Mouse (Mus musculus) kidney, adult 10 weeks (tissue): ENCODE results near the gene Zc3hc1. TPM values are rescaled to one million over a fixed set of nuclear protein-coding genes. Genes with fewer than 3 reads are reported as not detected.

ENCODE experiments used
- polyA plus RNA-seq: library from polyadenylated mRNA; stranded (reverse); fragments of 350-450 nt; fragmentation: Illumina TruSeq; extraction: RNeasy Lipid Tissue Mini Kit (QIAGEN cat#74804); gene quantifications from one replicate; pipeline ENCODE4 v1.2.3, GENCODE M21; 2014; ENCODE audit warnings: low read depth, low replicate concordance

Gene Zc3hc1
- 1.7 TPM for polyA plus RNA-seq

DNA sequence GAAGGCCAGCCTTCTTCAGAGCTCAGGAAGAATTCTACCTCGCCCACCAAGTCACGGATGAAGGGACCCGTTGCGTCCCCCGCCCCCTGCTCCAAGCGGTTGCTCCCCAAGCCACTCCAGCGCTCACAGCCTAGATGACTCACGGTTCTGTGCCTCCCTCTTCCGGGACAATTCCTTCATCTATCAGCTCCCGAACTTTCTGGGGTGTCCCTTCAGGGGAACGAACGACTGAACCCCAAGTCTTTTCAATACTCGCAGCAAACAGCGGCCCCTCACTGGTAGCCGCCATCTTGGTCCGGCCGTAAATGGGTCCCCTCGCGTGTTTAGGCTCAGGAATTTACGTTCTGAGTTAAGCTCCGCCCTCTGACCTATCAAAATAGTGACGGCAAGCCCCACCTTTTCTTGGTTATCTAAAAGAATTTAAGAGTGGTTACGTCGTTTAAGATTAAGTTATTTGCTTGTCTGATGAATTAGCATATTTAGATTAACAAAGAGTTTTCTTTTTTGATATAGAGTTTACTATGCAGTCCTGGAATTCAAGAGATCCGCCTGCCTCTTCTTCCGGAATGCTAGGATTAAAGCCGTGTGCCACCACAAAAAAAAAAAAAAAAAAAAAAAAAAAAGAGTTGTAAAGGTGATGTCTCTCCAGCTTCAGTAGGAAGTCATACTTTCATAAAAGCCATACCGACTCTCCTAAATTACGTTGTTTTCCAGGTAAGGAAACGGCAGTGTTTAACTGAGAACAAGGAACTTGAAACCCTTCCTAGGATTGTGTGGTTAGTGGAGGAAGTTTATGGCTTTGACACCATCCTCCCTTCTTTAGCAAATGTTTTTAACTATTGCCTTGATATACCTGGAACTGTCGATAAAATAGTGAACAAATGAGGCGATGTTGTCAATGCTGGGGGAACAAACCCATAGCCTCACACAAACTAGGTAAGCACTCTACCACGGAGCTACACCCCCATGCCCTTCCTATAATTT, at the start of gene Zc3hc1:
Zc3hc1 (minus strand) TSS at position 315 of the 984 bp plus-strand sequence.

DNA sequence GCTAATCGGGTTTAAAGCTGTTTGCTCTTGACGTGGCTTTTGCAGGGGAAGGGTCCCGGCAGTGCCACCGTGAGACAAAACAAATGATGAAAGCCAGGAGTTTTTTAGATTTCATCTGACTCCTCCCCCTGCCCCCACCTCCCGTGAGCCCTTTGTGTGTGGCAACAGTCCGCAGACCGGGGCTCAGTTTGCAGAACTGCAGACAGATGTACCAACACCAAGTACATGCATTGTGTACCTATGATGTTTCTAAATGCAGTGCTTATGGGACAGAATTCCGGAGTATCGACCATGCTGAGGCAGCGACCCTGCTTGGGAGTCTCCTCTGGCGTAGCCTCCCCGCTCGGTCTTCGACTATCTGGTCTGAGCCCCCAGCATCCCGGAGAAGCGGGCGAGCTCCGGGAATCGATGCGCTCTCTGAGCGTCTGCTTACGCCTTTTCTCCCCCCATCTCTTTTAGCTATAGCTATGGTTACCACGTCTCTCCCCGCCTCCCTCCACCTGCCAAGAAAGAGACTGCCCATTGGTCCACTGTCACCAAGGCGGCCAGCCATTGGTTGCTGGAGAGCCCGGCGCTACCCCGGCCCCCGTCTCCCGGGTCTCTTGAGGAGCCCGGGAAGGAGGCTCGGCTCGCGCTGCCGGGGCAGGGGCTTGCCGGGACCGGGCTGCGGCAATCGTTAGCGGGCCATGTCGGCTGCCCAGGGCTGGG, 10.6 kb upstream of the Zc3hc1 start, which contains the start of gene Klhdc10:
Klhdc10 (plus strand) TSS at position 561 of the 708 bp plus-strand sequence.

Other genes with a start within 250 kb of the Zc3hc1 start
- gene Ube2h, start 86.5 kb downstream of the Zc3hc1 start, polyA plus RNA-seq, result 41.8 TPM
- 55.3 TPM for gene Klhdc10, start 10.8 kb upstream of the Zc3hc1 start, polyA plus RNA-seq
- gene Tmem209, start 118.8 kb upstream of the Zc3hc1 start, polyA plus RNA-seq, result 29.1 TPM
- not detected for gene Ssmem1, start 118.8 kb upstream of the Zc3hc1 start, polyA plus RNA-seq
- not detected for gene Cpa2, start 150.6 kb upstream of the Zc3hc1 start, polyA plus RNA-seq
- not detected for gene Cpa4, start 177.3 kb upstream of the Zc3hc1 start, polyA plus RNA-seq
- gene Cpa5, start 220.0 kb upstream of the Zc3hc1 start, polyA plus RNA-seq, result not detected
- gene Cpa1, start 248.2 kb upstream of the Zc3hc1 start, polyA plus RNA-seq, result not detected